Mouse (Mus musculus) embryonic fibroblast, embryonic 13.5 days (primary cell): ENCODE measurements around the gene Zbtb22.
"Not testable (repeated sequence)": the region's sequence is repeated elsewhere in the genome, so short reads cannot be mapped to it uniquely, and the experiment has no call there.

Source experiments
- CTCF ChIP-seq: IDR thresholded peaks from 2 replicates; pipeline ENCODE4 v1.5.1; 2011; ENCODE audit warnings: mild to moderate bottlenecking, control low read depth, low read length, moderate library complexity, borderline replicate concordance; ENCODE audit not compliant: insufficient read depth
- POLR2A ChIP-seq: IDR thresholded peaks from 2 replicates; pipeline ENCODE4 v1.6.1; 2011; ENCODE audit warnings: low read depth, mild to moderate bottlenecking, control low read depth, low read length, moderate library complexity

DNA sequence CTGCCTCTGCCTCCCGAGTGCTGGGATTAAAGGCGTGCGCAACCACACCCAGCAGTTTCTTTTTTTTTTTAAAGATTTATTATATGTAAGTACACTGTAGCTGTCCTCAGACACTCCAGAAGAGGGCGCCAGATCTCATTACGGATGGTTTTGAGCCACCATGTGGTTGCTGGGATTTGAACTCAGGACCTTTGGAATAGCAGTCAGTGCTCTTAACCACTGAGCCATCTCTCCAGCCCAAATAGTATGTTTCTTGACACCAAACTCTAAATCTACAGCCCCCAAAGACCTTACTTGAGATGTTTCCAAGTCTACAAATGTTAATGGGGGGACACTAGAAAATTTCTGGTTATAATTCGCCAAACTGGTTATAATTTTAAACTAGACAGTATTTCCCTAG, 23.8 kb upstream of the Zbtb22 start:
- TF ChIP-seq CTCF, POLR2A: not testable (repeated sequence)
